Mouse (Mus musculus) liver, embryonic 16.5 days (tissue): ENCODE measurements at regions not wholly inside any gene's neighbourhood (a gene's known extent, or its start where the extent isn't known, plus 50 kb on each side); places are given as distances from the start of the nearest gene placed in this dataset.

Experiments
- ATAC-seq: fragments of 200-750 bp; cut with Nextera tagmentation; 2 replicates; pipeline ENCODE4 v1.8.0; 2017; ENCODE audit warnings: low read depth, mild to moderate bottlenecking, moderate number of reproducible peaks, moderate library complexity
- H3K27ac ChIP-seq: fragments of 300-500 bp; sonication (generic); 2 replicates; pipeline ENCODE4 v1.5.1; 2014; ENCODE audit warnings: mild to moderate bottlenecking, low read length
- H3K27me3 ChIP-seq: fragments of 300-500 bp; sonication (generic); 2 replicates; pipeline ENCODE4 v1.6.1; 2014; ENCODE audit warnings: low read depth, low read length, mixed read lengths; ENCODE audit not compliant: control insufficient read depth, insufficient read depth
- H3K36me3 ChIP-seq: fragments of 300-500 bp; sonication (generic); 2 replicates; pipeline ENCODE4 v1.6.1; 2014; ENCODE audit warnings: mild to moderate bottlenecking; ENCODE audit not compliant: control insufficient read depth, insufficient read depth
- H3K4me1 ChIP-seq: fragments of 300-500 bp; sonication (generic); 2 replicates; pipeline ENCODE4 v1.6.1; 2014; ENCODE audit warnings: low read depth, low read length, mixed read lengths; ENCODE audit not compliant: control insufficient read depth
- H3K4me2 ChIP-seq: fragments of 300-500 bp; sonication (generic); 2 replicates; pipeline ENCODE4 v1.6.1; 2014; ENCODE audit warnings: low read depth, low read length, mixed read lengths
- H3K4me3 ChIP-seq: fragments of 300-500 bp; sonication (generic); 2 replicates; pipeline ENCODE4 v1.5.1; 2014; ENCODE audit warnings: low read depth, mild to moderate bottlenecking, low read length
- H3K9ac ChIP-seq: fragments of 300-500 bp; sonication (generic); 2 replicates; pipeline ENCODE4 v1.6.1; 2014; ENCODE audit warnings: low read depth, low read length
- H3K9me3 ChIP-seq: fragments of 300-500 bp; sonication (generic); replicated peaks from 2 replicates; pipeline ENCODE4 v1.6.1; 2016; ENCODE audit warnings: low read length; ENCODE audit not compliant: control insufficient read depth
- WGBS: fragments of 180-500 bp; shearing (Covaris S2); extraction: QIAGEN DNeasy Blood & Tissue Kit; methylation state at CpG from one replicate; pipeline ENCODE4 v1.1.7; 2014; ENCODE audit not compliant: insufficient replicate concordance; 5-methylcytosine and 5-hydroxymethylcytosine counted together

GRCm38 (mm10) chr10:125084975-125085374, 304.3 kb downstream of the Slc16a7 start:
- Histone ChIP-seq H3K4me2 (no peak overlapping the region), H3K9ac (no peak overlapping the region), H3K9me3 (no peaks in the 10 kb centered on the region), H3K27ac (no peak overlapping the region), H3K27me3 (no peaks in the 10 kb centered on the region), H3K4me3 (no peak overlapping the region), H3K36me3 (no peaks in the 10 kb centered on the region), H3K4me1 (no peaks in the 10 kb centered on the region)
- ATAC-seq: no peak
- WGBS: 76% methylated on average over 2 of the region's 2 CpGs

GRCm38 (mm10) chr10:125072401-125072800, 316.9 kb downstream of the Slc16a7 start:
- Histone ChIP-seq H3K4me3 (no peak overlapping the region), H3K9ac (no peak overlapping the region), H3K4me2 (no peak overlapping the region), H3K4me1 (no peaks in the 10 kb centered on the region), H3K36me3 (no peaks in the 10 kb centered on the region), H3K27me3 (no peaks in the 10 kb centered on the region), H3K27ac (no peak overlapping the region), H3K9me3 (no peaks in the 10 kb centered on the region)
- WGBS: 62% methylated on average over 5 of the region's 5 CpGs
- no peak for ATAC-seq

GRCm38 (mm10) chr10:125070246-125070645, 319.0 kb downstream of the Slc16a7 start:
- Histone ChIP-seq H3K4me3 (no peak overlapping the region), H3K4me2 (no peak overlapping the region), H3K27me3 (no peaks in the 10 kb centered on the region), H3K36me3 (no peaks in the 10 kb centered on the region), H3K4me1 (no peaks in the 10 kb centered on the region), H3K27ac (no peak overlapping the region), H3K9me3 (no peaks in the 10 kb centered on the region), H3K9ac (no peak overlapping the region)
- WGBS: 57% methylated on average over 4 of the region's 4 CpGs
- no peak for ATAC-seq

GRCm38 (mm10) chr10:125039290-125039689, 350.0 kb downstream of the Slc16a7 start:
- no peaks in the 10 kb centered on the region for H3K27me3 ChIP-seq
- H3K9ac ChIP-seq: no peak overlapping the region
- H3K27ac ChIP-seq: no peak overlapping the region
- no peaks in the 10 kb centered on the region for H3K36me3 ChIP-seq
- H3K4me1 ChIP-seq: no peaks in the 10 kb centered on the region
- no peak overlapping the region for H3K4me3 ChIP-seq
- no peak overlapping the region for H3K4me2 ChIP-seq
- WGBS: 54% methylated on average over 3 of the region's 3 CpGs
- no peaks in the 10 kb centered on the region; the same call in 1 of the 2 replicates for H3K9me3 ChIP-seq
- ATAC-seq: no peak

GRCm38 (mm10) chr10:125035631-125036030, 353.6 kb downstream of the Slc16a7 start:
- ATAC-seq: no peak
- Histone ChIP-seq H3K27me3 (no peaks in the 10 kb centered on the region), H3K9ac (no peak overlapping the region), H3K27ac (no peak overlapping the region), H3K9me3 (no peaks in the 10 kb centered on the region), H3K4me3 (no peak overlapping the region), H3K36me3 (no peaks in the 10 kb centered on the region), H3K4me1 (no peaks in the 10 kb centered on the region), H3K4me2 (no peak overlapping the region)
- 69% methylated on average over 7 of the region's 7 CpGs for WGBS

- no peaks in the 10 kb centered on the region for H3K27me3 ChIP-seq
- H3K36me3 ChIP-seq: no peaks in the 10 kb centered on the region
- no peak for ATAC-seq
- 60% methylated on average over 5 of the region's 5 CpGs for WGBS
- H3K4me1 ChIP-seq: no peaks in the 10 kb centered on the region
- no peak overlapping the region for H3K4me2 ChIP-seq
- no peak overlapping the region for H3K27ac ChIP-seq
- H3K4me3 ChIP-seq: no peak overlapping the region
- H3K9me3 ChIP-seq: no peaks in the 10 kb centered on the region
- no peak overlapping the region for H3K9ac ChIP-seq
Measured at GRCm38 (mm10) chr10:125028347-125028746, 360.9 kb downstream of the Slc16a7 start.

GRCm38 (mm10) chr10:125026851-125027250, 362.4 kb downstream of the Slc16a7 start:
- no peak overlapping the region for H3K9ac ChIP-seq
- no peak for ATAC-seq
- H3K4me1 ChIP-seq: no peaks in the 10 kb centered on the region
- no peak overlapping the region for H3K4me2 ChIP-seq
- no peaks in the 10 kb centered on the region for H3K36me3 ChIP-seq
- no peaks in the 10 kb centered on the region for H3K9me3 ChIP-seq
- H3K27me3 ChIP-seq: no peaks in the 10 kb centered on the region
- no peak overlapping the region for H3K4me3 ChIP-seq
- H3K27ac ChIP-seq: no peak overlapping the region
- 41% methylated on average over 2 of the region's 2 CpGs for WGBS
